Mouse (Mus musculus) E14TG2a.4 (cell line): ENCODE measurements around the gene Gan.

Source experiments
- H3K27me3 ChIP-seq: 2 replicates; pipeline ENCODE4 v1.6.1; 2014; ENCODE audit warnings: low read length, control low read depth; ENCODE audit not compliant: insufficient read depth
- H3K36me3 ChIP-seq: 2 replicates; pipeline ENCODE4 v1.6.1; 2014; ENCODE audit warnings: low read length, control low read depth; ENCODE audit not compliant: insufficient read depth
- H3K4me1 ChIP-seq: replicated peaks from 2 replicates; pipeline ENCODE4 v1.6.1; 2014; ENCODE audit warnings: low read depth, low read length, control low read depth
- H3K4me3 ChIP-seq: replicated peaks from 2 replicates; pipeline ENCODE4 v1.5.1; 2014; ENCODE audit warnings: mild to moderate bottlenecking, low read length
- H3K9me3 ChIP-seq: 2 replicates; pipeline ENCODE4 v1.6.1; 2014; ENCODE audit warnings: low read length, control low read depth
- CTCF ChIP-seq: conservative IDR thresholded peaks from 2 replicates; pipeline ENCODE4 v1.5.1; 2014; ENCODE audit warnings: low read length
- NANOG ChIP-seq: IDR thresholded peaks from 2 replicates; pipeline ENCODE4 v1.6.1; 2014; ENCODE audit warnings: borderline replicate concordance, low read length, mixed read lengths
- POU5F1 ChIP-seq: IDR thresholded peaks from 2 replicates; pipeline ENCODE4 v1.6.1; 2014; ENCODE audit warnings: low read length, borderline replicate concordance

Gan gene

DNA sequence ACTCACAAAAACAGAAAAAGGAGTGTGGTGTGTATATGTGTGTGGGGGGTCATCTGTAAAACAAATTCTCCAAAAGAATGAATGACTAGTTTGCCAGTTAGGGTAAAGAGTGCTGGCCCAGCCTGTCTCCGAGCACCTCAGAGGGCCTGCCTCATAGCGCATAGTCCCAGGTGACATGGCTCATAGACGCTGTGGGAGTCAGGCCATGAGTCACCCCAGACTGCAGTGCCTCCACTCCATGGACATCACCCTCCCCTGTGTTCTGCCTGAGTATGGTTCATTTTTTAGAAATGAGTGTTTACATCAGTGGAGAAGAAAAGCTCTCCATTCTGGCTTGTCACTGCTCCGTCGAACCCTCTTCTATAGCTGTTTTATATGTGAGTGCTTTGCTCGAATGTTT lies 20.7 kb downstream of the Gan start:
- TF ChIP-seq NANOG, result no peak
- peaks cover 24% of the 10 kb centered on the region for H3K36me3 ChIP-seq
- H3K9me3 ChIP-seq, result no peaks in the 10 kb centered on the region
- peaks cover 20% of the 10 kb centered on the region for H3K27me3 ChIP-seq
- no peak overlapping the region for H3K4me3 ChIP-seq
- H3K4me1 ChIP-seq, result peaks cover 22% of the 10 kb centered on the region

DNA sequence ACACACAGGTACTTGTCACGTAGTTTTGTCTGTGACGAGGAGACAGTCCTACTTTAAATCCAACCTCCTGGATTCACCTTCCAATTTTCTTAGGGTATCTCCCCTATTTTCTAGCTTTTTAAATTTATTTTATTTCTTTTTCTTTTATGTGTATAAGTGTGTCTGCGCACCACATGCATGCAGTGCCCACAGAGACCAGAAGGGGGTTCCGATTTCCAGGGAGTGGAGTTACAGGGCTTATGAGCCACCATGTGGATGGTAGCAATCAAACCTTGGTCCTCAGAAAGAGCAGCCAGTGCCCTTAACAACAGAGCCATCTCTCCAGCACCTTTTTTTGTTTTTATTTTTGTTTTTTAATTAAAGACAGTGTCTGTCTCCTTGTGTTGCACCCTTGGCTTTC lies 24.8 kb downstream of the Gan start:
- TF ChIP-seq CTCF (peak; percentile 57), NANOG (no peak), POU5F1 (no peak)
- H3K4me1 ChIP-seq, result peaks cover 41% of the 10 kb centered on the region
- H3K27me3 ChIP-seq, result peaks cover 41% of the 10 kb centered on the region
- H3K36me3 ChIP-seq, result peaks cover 31% of the 10 kb centered on the region
- no peaks in the 10 kb centered on the region for H3K9me3 ChIP-seq
- H3K4me3 ChIP-seq, result no peak overlapping the region

DNA sequence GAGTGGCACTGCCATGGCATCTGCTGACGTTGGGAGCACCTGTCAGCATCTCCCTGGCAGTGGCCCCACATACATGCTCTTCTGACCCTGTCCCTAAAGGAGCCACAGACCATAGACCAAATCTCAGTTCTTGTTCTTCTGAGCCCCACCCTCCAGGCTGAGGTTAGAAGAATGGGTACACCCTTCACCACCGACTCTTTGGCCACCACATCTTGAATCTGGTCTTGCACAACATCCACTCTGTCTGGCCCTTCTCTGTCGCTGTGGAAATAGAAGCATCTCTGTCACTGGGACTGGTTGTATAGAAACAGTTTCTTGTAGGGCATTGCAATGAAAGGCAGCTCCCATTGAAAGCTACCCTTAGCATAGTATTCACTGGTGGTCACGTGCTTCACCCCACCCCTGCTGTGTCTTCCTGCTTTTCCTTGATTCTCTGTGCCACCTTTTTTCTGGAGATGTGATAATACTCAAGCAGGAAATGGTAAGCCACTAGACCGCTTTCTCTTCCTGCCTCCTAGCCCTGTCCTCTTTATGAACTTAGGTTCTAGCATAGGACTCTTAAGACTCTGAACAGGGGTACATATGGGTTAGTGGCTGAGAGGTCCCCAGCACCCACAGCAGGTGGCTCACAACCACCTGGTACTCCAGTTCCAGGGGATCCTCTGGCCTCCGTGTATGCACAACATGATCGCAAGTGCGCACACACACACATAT lies 25.9 kb downstream of the Gan start:
- TF ChIP-seq NANOG (no peak), POU5F1 (no peak), CTCF (no peak)
- peaks cover 51% of the 10 kb centered on the region for H3K27me3 ChIP-seq
- H3K36me3 ChIP-seq, result peaks cover 42% of the 10 kb centered on the region
- peaks cover 41% of the 10 kb centered on the region for H3K4me1 ChIP-seq
- no peak overlapping the region for H3K4me3 ChIP-seq
- no peaks in the 10 kb centered on the region for H3K9me3 ChIP-seq

DNA sequence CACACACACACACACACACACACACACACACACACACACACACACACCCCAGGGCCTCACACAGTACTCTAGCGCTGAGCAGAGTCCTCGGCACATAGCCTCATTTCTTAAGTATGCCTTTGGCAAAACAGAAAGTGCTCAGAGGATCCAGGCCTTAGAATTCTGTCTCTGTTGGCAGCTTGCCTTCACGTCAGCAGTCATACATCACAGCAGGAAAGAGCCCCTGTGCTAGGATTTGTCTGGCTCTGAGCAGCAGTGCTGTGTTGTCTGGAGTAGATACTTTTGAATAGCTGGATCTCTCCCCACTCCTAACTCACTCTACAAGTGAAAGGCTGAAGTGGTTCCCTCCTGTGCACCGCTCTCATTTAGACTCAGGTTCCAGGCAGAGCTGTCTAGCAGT lies 36.4 kb downstream of the Gan start:
- H3K36me3 ChIP-seq, result peaks cover 81% of the 10 kb centered on the region
- TF ChIP-seq CTCF (no peak), NANOG (peak; percentile 97), POU5F1 (peak; percentile 53; the same call in 1 of the 2 replicates)
- 0 out of 2 replicates have a peak overlapping the region, but pooled peaks have one; percentile 13 for H3K4me3 ChIP-seq
- H3K9me3 ChIP-seq, result no peaks in the 10 kb centered on the region
- peaks cover 27% of the 10 kb centered on the region for H3K27me3 ChIP-seq
- peaks cover 58% of the 10 kb centered on the region for H3K4me1 ChIP-seq

GRCm38 (mm10) chr8:117196593-117196992 lies 38.7 kb downstream of the Gan start:
- Histone ChIP-seq H3K4me1 (peaks cover 70% of the 10 kb centered on the region), H3K27me3 (peaks cover 21% of the 10 kb centered on the region), H3K4me3 (no peak overlapping the region), H3K9me3 (no peaks in the 10 kb centered on the region), H3K36me3 (peaks cover 74% of the 10 kb centered on the region)
- no peak for TF ChIP-seq CTCF
- TF ChIP-seq POU5F1, result no peak

GRCm38 (mm10) chr8:117197551-117197950 lies 39.6 kb downstream of the Gan start:
- Histone ChIP-seq H3K27me3 (peaks cover 18% of the 10 kb centered on the region), H3K9me3 (no peaks in the 10 kb centered on the region), H3K4me1 (peaks cover 65% of the 10 kb centered on the region), H3K36me3 (peaks cover 77% of the 10 kb centered on the region), H3K4me3 (no peak overlapping the region)
- TF ChIP-seq NANOG, result no peak
- TF ChIP-seq CTCF, result no peak
- TF ChIP-seq POU5F1, result no peak

DNA sequence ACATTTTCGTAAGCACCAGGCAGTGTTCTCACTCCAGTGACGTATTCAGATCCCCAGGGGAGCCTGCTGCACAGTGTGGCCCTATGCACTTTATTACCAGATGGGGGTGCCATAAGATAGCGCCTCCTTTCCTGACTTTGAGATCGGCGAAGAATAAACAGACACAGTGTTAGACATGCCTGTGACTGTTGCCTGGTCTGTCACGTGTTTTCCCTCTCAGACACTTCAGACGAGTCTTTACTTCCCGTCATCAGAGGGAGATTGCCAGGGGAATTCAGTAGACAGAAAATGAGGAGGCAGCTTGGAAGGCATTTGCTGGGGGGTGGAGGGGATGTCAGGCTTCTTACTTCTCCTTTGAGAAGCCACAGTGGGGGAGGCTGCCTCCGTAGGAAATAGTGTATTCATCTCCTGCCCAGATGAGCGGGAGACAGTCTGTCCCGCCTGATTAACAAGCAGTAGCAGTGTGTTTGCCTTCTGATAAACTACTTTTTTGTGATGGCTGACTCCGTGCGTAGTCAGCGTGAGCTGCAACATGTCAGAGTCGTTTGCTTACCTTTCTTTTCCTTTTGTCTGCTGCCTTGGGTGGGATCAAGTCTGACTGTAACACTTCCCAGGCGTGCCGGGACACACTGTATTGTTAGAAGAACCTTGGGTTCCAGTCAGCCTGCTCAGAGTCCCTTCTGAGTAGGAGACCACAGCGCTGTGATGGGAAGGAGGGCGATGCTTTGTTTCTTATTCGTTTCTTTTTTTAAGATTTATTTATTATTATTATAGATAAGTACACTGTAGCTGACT lies 40.4 kb downstream of the Gan start:
- peaks cover 14% of the 10 kb centered on the region for H3K27me3 ChIP-seq
- H3K4me1 ChIP-seq, result peaks cover 61% of the 10 kb centered on the region
- H3K9me3 ChIP-seq, result no peaks in the 10 kb centered on the region
- TF ChIP-seq NANOG (no peak), CTCF (peak; percentile 33), POU5F1 (no peak)
- H3K4me3 ChIP-seq, result 0 out of 2 replicates have a peak overlapping the region, but pooled peaks have one; percentile 17
- H3K36me3 ChIP-seq, result peaks cover 69% of the 10 kb centered on the region

GRCm38 (mm10) chr8:117199658-117200057 lies 41.7 kb downstream of the Gan start:
- H3K27me3 ChIP-seq, result peaks cover 19% of the 10 kb centered on the region
- H3K9me3 ChIP-seq, result no peaks in the 10 kb centered on the region
- peaks cover 62% of the 10 kb centered on the region for H3K4me1 ChIP-seq
- no peak overlapping the region for H3K4me3 ChIP-seq
- H3K36me3 ChIP-seq, result peaks cover 61% of the 10 kb centered on the region
- no peak for TF ChIP-seq NANOG
- no peak for TF ChIP-seq POU5F1
- TF ChIP-seq CTCF, result no peak

DNA sequence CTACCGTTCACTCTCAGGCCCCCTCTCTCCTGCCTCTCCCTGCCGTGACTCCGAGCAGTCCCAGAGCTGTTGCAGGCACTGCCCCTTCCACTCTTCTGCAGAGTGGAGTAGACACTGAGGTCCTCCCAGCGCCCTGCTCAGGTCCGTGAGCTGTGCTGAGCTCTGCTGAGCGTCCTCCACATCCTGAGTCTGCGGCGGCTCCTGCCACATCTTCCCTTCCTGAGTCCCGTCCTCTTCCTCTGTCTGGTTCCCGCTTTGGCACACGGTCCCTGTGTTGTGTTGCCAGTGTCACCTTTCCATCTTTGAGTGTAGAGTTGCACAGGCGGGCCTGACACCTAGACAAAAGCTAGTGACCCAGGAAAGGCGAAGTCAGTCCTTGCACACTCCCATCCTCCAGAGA lies 42.4 kb downstream of the Gan start:
- Histone ChIP-seq H3K27me3 (peaks cover 18% of the 10 kb centered on the region), H3K4me1 (peaks cover 55% of the 10 kb centered on the region), H3K36me3 (peaks cover 54% of the 10 kb centered on the region), H3K9me3 (no peaks in the 10 kb centered on the region), H3K4me3 (peak overlapping the region; percentile 8; the same call in 1 of the 2 replicates)
- TF ChIP-seq CTCF, result no peak
- TF ChIP-seq NANOG, result no peak
- TF ChIP-seq POU5F1, result no peak
